Mouse (Mus musculus) ES-Bruce4 (cell line): ENCODE data around the gene Mtor.

Experiments
- CTCF ChIP-seq: IDR thresholded peaks from one replicate; pipeline ENCODE4 v1.8.1; 2011; ENCODE audit warnings: low read depth, low read length
- EP300 ChIP-seq: IDR thresholded peaks from 2 replicates; pipeline ENCODE4 v1.6.1; 2011; ENCODE audit warnings: low read depth, low read length; ENCODE audit not compliant: insufficient read depth
- POLR2A ChIP-seq: IDR thresholded peaks from one replicate; pipeline ENCODE4 v1.8.1; 2011; ENCODE audit warnings: low read length; ENCODE audit not compliant: insufficient read depth

DNA sequence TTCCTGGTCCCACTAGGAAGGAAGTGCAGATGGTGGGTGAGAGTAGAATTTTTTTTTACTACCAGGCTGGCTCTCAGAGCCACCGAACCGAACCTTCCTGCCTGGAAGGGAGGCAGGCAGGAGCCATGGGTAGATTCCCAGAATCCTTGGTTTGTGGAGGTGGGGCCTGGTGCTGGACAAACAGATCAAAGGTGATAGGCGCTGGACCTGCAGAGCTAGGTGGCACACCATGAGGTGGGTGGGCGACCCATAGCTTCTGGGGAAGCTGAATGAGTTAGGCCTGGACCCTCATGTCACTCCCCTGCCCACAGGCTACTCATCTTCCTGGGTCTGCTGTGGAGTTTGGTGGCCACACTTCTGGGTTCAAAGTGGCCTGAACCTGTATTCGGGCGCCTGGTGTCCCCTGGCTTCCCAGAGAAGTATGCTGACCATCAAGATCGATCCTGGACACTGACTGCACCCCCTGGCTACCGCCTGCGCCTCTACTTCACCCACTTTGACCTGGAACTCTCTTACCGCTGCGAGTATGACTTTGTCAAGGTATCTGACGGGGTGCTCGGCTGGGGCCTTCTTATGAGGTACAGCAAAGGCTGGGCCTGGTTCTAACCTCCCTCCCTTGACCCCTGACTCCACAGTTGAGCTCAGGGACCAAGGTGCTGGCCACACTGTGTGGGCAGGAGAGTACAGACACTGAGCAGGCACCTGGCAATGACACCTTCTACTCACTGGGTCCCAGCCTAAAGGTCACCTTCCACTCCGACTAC is 154.1 kb downstream of the Mtor start, which contains the start of gene Masp2:
- no peak for TF ChIP-seq CTCF
- TF ChIP-seq POLR2A: no peak
- TF ChIP-seq EP300: no peak
